Comparison of ENCODE assay signal across 8 mouse cellular contexts in genomic region chr17:5934554-5935324, GRCm38 (mm10). TPM values are rescaled to one million over a fixed set of nuclear protein-coding genes. Genes with fewer than 3 reads are reported as not detected.
DNase-seq lines count a peak whose midpoint lies in the region; ATAC-seq and TF ChIP-seq lines count a peak whose summit lies in the region.

No protein-coding gene starts in this region.

- H3K9ac ChIP-seq in CH12.LX (ENCODE audit: insufficient read depth, low read depth) = peak overlapping the region; percentile 31; the same call in 1 of the 2 replicates
- peak overlapping the region; percentile 69 for H3K9ac ChIP-seq in embryonic facial prominence, embryonic 13.5 days
- H3K9ac ChIP-seq in heart, embryonic 12.5 days = peak overlapping the region; percentile 82
- peak overlapping the region; percentile 52 for H3K9ac ChIP-seq in kidney, embryonic 15.5 days
- H3K9ac ChIP-seq in lung, postnatal 0 days (replicated peaks; ENCODE audit: low read depth) = peak overlapping the region; percentile 20; the same call in 1 of the 2 replicates

- TF ChIP-seq CTCF in CH12.LX (conservative IDR thresholded peaks at IDR 0.05 in 1 of 2, IDR thresholded peaks at IDR 0.05 in 1 of 2; ENCODE audit: low read depth in 2 of 2, low read length in 2 of 2) = no peak
- no peak for TF ChIP-seq CTCF in lung, postnatal 0 days (IDR thresholded peaks at IDR 0.05)
- TF ChIP-seq CTCF in olfactory bulb, adult 2 months (IDR thresholded peaks at IDR 0.05; ENCODE audit: insufficient read depth, low read depth, low read length) = no peak

- TF ChIP-seq RAD21 in CH12.LX (IDR thresholded peaks at IDR 0.05; ENCODE audit: low read depth, low read length) = no peak

- H3K79me2 ChIP-seq in CH12.LX (replicated peaks; ENCODE audit: control insufficient read depth, extremely low read depth, insufficient read depth, poor library complexity, severe bottlenecking) = no peaks in the 10 kb centered on the region

- WGBS in embryonic facial prominence, embryonic 13.5 days = 3% methylated on average over 30 of the region's 30 CpGs
- 2% methylated on average over 30 of the region's 30 CpGs for WGBS in heart, embryonic 12.5 days
- WGBS in kidney, embryonic 15.5 days = 2% methylated on average over 30 of the region's 30 CpGs
- WGBS in lung, postnatal 0 days = 2% methylated on average over 28 of the region's 30 CpGs
- WGBS in olfactory bulb, adult 2 months = 4% methylated on average over 30 of the region's 30 CpGs

- H3K9me3 ChIP-seq in CH12.LX (replicated peaks; ENCODE audit: low read length) = peaks cover 4% of the 10 kb centered on the region
- no peaks in the 10 kb centered on the region for H3K9me3 ChIP-seq in embryonic facial prominence, embryonic 13.5 days
- H3K9me3 ChIP-seq in heart, embryonic 12.5 days (replicated peaks) = no peaks in the 10 kb centered on the region
- H3K9me3 ChIP-seq in kidney, embryonic 15.5 days (replicated peaks) = no peaks in the 10 kb centered on the region
- no peaks in the 10 kb centered on the region for H3K9me3 ChIP-seq in lung, postnatal 0 days (ENCODE audit: low read length)

- peak overlapping the region; percentile 71 for H3K4me2 ChIP-seq in CH12.LX (ENCODE audit: insufficient read depth, low read depth, poor library complexity, severe bottlenecking)
- H3K4me2 ChIP-seq in embryonic facial prominence, embryonic 13.5 days = peak overlapping the region; percentile 73
- H3K4me2 ChIP-seq in heart, embryonic 12.5 days = peak overlapping the region; percentile 95
- peak overlapping the region; percentile 79 for H3K4me2 ChIP-seq in kidney, embryonic 15.5 days
- peak overlapping the region; percentile 59 for H3K4me2 ChIP-seq in lung, postnatal 0 days (replicated peaks; ENCODE audit: low read depth, low read length)

- H3K36me3 ChIP-seq in CH12.LX (replicated peaks in 1 of 2; ENCODE audit: control insufficient read depth in 1 of 2, insufficient read depth in 1 of 2, low read length in 1 of 2) = peaks cover 9 to 13% of the 10 kb centered on the region in 2 experiments
- peaks cover 12% of the 10 kb centered on the region for H3K36me3 ChIP-seq in embryonic facial prominence, embryonic 13.5 days
- H3K36me3 ChIP-seq in heart, embryonic 12.5 days = peaks cover 17% of the 10 kb centered on the region
- peaks cover 12% of the 10 kb centered on the region for H3K36me3 ChIP-seq in kidney, embryonic 15.5 days
- 0 out of 2 replicates have a peak, but pooled peaks cover 5% of the 10 kb centered on the region for H3K36me3 ChIP-seq in lung, postnatal 0 days (ENCODE audit: insufficient read depth, low read length)

- no peak overlapping the region for H3K27ac ChIP-seq in CH12.LX (ENCODE audit: insufficient read depth, low read depth)
- no peak overlapping the region for H3K27ac ChIP-seq in embryonic facial prominence, embryonic 13.5 days
- H3K27ac ChIP-seq in heart, embryonic 12.5 days (ENCODE audit: poor library complexity, severe bottlenecking) = peak overlapping the region; percentile 3; the same call in 1 of the 2 replicates
- H3K27ac ChIP-seq in kidney, embryonic 15.5 days = peak overlapping the region; percentile 70
- H3K27ac ChIP-seq in lung, postnatal 0 days (ENCODE audit: low read length) = no peak overlapping the region; the same call in 1 of the 2 replicates
- H3K27ac ChIP-seq in olfactory bulb, adult 2 months (ENCODE audit: insufficient read depth, low read depth, low read length) = no peak overlapping the region

- ATAC-seq in embryonic facial prominence, embryonic 13.5 days (ENCODE audit: insufficient number of reproducible peaks, insufficient read depth, low FRiP score, low TSS enrichment, low read depth) = peak; percentile 60; the same call in 1 of the 2 replicates
- peak; percentile 92 for ATAC-seq in heart, embryonic 12.5 days (ENCODE audit: insufficient number of reproducible peaks, low FRiP score)
- peak; percentile 90 for ATAC-seq in kidney, embryonic 15.5 days (replicated peaks; ENCODE audit: low FRiP score)
- ATAC-seq in lung, postnatal 0 days = peak; percentile 90

- peaks cover 1% of the 10 kb centered on the region for H3K27me3 ChIP-seq in CH12.LX (replicated peaks)
- peaks cover 7% of the 10 kb centered on the region; the same call in 1 of the 2 replicates for H3K27me3 ChIP-seq in embryonic facial prominence, embryonic 13.5 days
- peaks cover 14% of the 10 kb centered on the region; the same call in 1 of the 2 replicates for H3K27me3 ChIP-seq in heart, embryonic 12.5 days (replicated peaks)
- H3K27me3 ChIP-seq in kidney, embryonic 15.5 days = 0 out of 2 replicates have a peak, but pooled peaks cover under 1% of the 10 kb centered on the region
- no peaks in the 10 kb centered on the region for H3K27me3 ChIP-seq in lung, postnatal 0 days (replicated peaks; ENCODE audit: insufficient read depth, low read length)

- TF ChIP-seq EP300 in CH12.LX (IDR thresholded peaks at IDR 0.05; ENCODE audit: low read length) = no peak
- TF ChIP-seq EP300 in lung, postnatal 0 days (IDR thresholded peaks at IDR 0.05) = no peak

- peak overlapping the region; percentile 21 to 50 (median 46) for H3K4me3 ChIP-seq in CH12.LX (replicated peaks in 1 of 3; ENCODE audit: low read depth in 2 of 3, low read length in 2 of 3, poor library complexity in 1 of 3)
- peak overlapping the region; percentile 37 for H3K4me3 ChIP-seq in embryonic facial prominence, embryonic 13.5 days
- peak overlapping the region; percentile 55 for H3K4me3 ChIP-seq in heart, embryonic 12.5 days
- H3K4me3 ChIP-seq in kidney, embryonic 15.5 days (replicated peaks) = peak overlapping the region; percentile 42
- peak overlapping the region; percentile 30 for H3K4me3 ChIP-seq in lung, postnatal 0 days (ENCODE audit: low read depth, low read length)
- peak overlapping the region; percentile 31 for H3K4me3 ChIP-seq in olfactory bulb, adult 2 months (ENCODE audit: insufficient read depth, low read depth, low read length)

- dilution Hi-C loops in CH12.LX (cut with MboI; ENCODE audit: extremely low pct_ligation_motif_present, extremely low pct_unique_long_range_greater_than_20kb, low sequenced_read_pairs) = no loop called here

- peaks cover 11 to 50% of the 10 kb centered on the region in 2 experiments; a peak in 3 of 4 replicates for H3K4me1 ChIP-seq in CH12.LX (ENCODE audit: control insufficient read depth in 1 of 2, insufficient read depth in 2 of 2)
- peaks cover 11% of the 10 kb centered on the region for H3K4me1 ChIP-seq in embryonic facial prominence, embryonic 13.5 days
- peaks cover 12% of the 10 kb centered on the region for H3K4me1 ChIP-seq in heart, embryonic 12.5 days (replicated peaks)
- peaks cover 20% of the 10 kb centered on the region for H3K4me1 ChIP-seq in kidney, embryonic 15.5 days
- H3K4me1 ChIP-seq in lung, postnatal 0 days (ENCODE audit: insufficient read depth, low read depth, low read length) = no peaks in the 10 kb centered on the region
- peaks cover 11% of the 10 kb centered on the region for H3K4me1 ChIP-seq in olfactory bulb, adult 2 months (ENCODE audit: control insufficient read depth, insufficient read depth, low read length)

- in situ Hi-C loops in CH12.LX (cut with MboI; ENCODE audit: low pct_ligation_motif_present, low pct_unique_long_range_greater_than_20kb, low sequenced_read_pairs) = no loop called here

- 0 out of 2 replicates have a peak, but pooled peaks have one; percentile 24 for TF ChIP-seq POLR2A in CH12.LX (IDR thresholded peaks at IDR 0.05; ENCODE audit: low read depth, low read length)
- TF ChIP-seq POLR2A in olfactory bulb, adult 2 months (IDR thresholded peaks at IDR 0.05; ENCODE audit: insufficient read depth, low read depth, low read length) = no peak

- DNase-seq in CH12.LX (ENCODE audit: extremely low read depth) = peak; percentile 97
- DNase-seq in adrenal gland, postnatal 36 days = peak; percentile 86 to 90
- DNase-seq in lung, postnatal 0 days (ENCODE audit: low spot score) = peak; percentile 85
- peak; percentile 92 for DNase-seq in thymus, postnatal 14 days

TF ChIP-seq in CH12.LX, 34 proteins besides CTCF, POLR2A, EP300 and RAD21 (continues in another document):
- peak; percentile 23; the same call in 1 of the 2 replicates for TF ChIP-seq BHLHE40 (IDR thresholded peaks at IDR 0.05; ENCODE audit: low read depth, low read length)
- no peak for TF ChIP-seq MAX (IDR thresholded peaks at IDR 0.05; ENCODE audit: low read length)
- TF ChIP-seq USF1 (IDR thresholded peaks at IDR 0.05; ENCODE audit: low read depth, low read length) = no peak
- 0 out of 2 replicates have a peak, but pooled peaks have one; percentile 45 for TF ChIP-seq NELFE (IDR thresholded peaks at IDR 0.05; ENCODE audit: low read depth, low read length)
- no peak for TF ChIP-seq USF2 (conservative IDR thresholded peaks at IDR 0.05; ENCODE audit: low read depth, low read length)
- TF ChIP-seq TCF12 (IDR thresholded peaks at IDR 0.05; ENCODE audit: low read depth, low read length) = peak; percentile 68; the same call in 1 of the 2 replicates
- TF ChIP-seq HCFC1 (IDR thresholded peaks at IDR 0.05; ENCODE audit: low read depth, low read length) = no peak
- TF ChIP-seq TBP (conservative IDR thresholded peaks at IDR 0.05; ENCODE audit: low read depth, low read length) = peak; percentile 73
- no peak for TF ChIP-seq GABPA (IDR thresholded peaks at IDR 0.05; ENCODE audit: insufficient replicate concordance, low read depth, low read length)
- TF ChIP-seq MEF2A (IDR thresholded peaks at IDR 0.05; ENCODE audit: borderline replicate concordance, low read depth, low read length) = peak; percentile 46; the same call in 1 of the 2 replicates
- TF ChIP-seq SIN3A (IDR thresholded peaks at IDR 0.05; ENCODE audit: low read length) = peak; percentile 88
- 0 out of 2 replicates have a peak, but pooled peaks have one; percentile 19 for TF ChIP-seq ZMIZ1 (IDR thresholded peaks at IDR 0.05; ENCODE audit: low read depth, low read length)
- TF ChIP-seq NRF1 (IDR thresholded peaks at IDR 0.05; ENCODE audit: low read depth, low read length) = no peak
- TF ChIP-seq KAT2A (IDR thresholded peaks at IDR 0.05; ENCODE audit: insufficient replicate concordance, low read length) = no peak
- peak; percentile 82; the same call in 1 of the 2 replicates for TF ChIP-seq MAZ (IDR thresholded peaks at IDR 0.05; ENCODE audit: low read depth, low read length)
- no peak for TF ChIP-seq PAX5 (IDR thresholded peaks at IDR 0.05; ENCODE audit: low read length)

RNA-seq across cellular contexts. Expression of gene Synj2, which starts 6.3 kb away (rescaled TPM):
- total RNA-seq in CH12.LX (2012; rRNA removed) = 4.5 and 5.3 TPM in 2 replicates
- total RNA-seq in CH12.LX (2014; rRNA removed) = 6.6 and 6.8 TPM in 2 replicates
- polyA plus RNA-seq in CH12.LX (2012; ENCODE audit: insufficient read length, low read depth) = 10.9 and 12.4 TPM in 2 replicates
- 10 to 100 TPM; 10.2 to 20.7 TPM for total RNA-seq in adrenal gland, postnatal 36 days (2021)
- polyA plus RNA-seq in embryonic facial prominence, embryonic 13.5 days (2015; fragmentation: Nextera tagmentation; extraction: Ambion mirVana) = 2.5 and 2.9 TPM in 2 replicates
- 3.8 and 3.9 TPM in 2 replicates for polyA plus RNA-seq in heart, embryonic 12.5 days (2016; fragmentation: Nextera tagmentation; extraction: Ambion mirVana)
- polyA plus RNA-seq in kidney, embryonic 15.5 days (2015; fragmentation: Nextera tagmentation; extraction: Ambion mirVana) = 3.2 and 3.8 TPM in 2 replicates
- polyA plus RNA-seq in lung, postnatal 0 days (2015; fragmentation: Nextera tagmentation; extraction: Ambion mirVana) = 1.8 and 2.1 TPM in 2 replicates
- not detected in 2 replicates for polyA plus RNA-seq in olfactory bulb, adult 2 months (2012; ENCODE audit: insufficient read depth, insufficient read length, low replicate concordance, missing spikeins)

Comparison
In these comparisons a context has a peak if more than half of its experiments do, and no peak if none do; other contexts are left out.
1. H3K27ac ChIP-seq: peak in heart, embryonic 12.5 days (single experiment) and kidney, embryonic 15.5 days (single experiment); none in CH12.LX (single experiment), embryonic facial prominence, embryonic 13.5 days (single experiment), lung, postnatal 0 days (single experiment) and olfactory bulb, adult 2 months (single experiment).
2. H3K9ac ChIP-seq: peak in every context shown above with its lines; median percentile 82 in heart, embryonic 12.5 days; 69 in embryonic facial prominence, embryonic 13.5 days; 52 in kidney, embryonic 15.5 days; 31 in CH12.LX; 20 in lung, postnatal 0 days.
3. Peak in every context shown above with its lines, with median percentiles within 50 percentile points of each other: DNase-seq, H3K4me2 ChIP-seq, H3K4me3 ChIP-seq and ATAC-seq.